Mouse (Mus musculus) liver, embryonic 15.5 days (tissue): Measurements from ENCODE around the gene Vamp3. TPM values are rescaled to one million over a fixed set of nuclear protein-coding genes. Genes with fewer than 3 reads are reported as not detected.

Experiments
- ATAC-seq: fragments of 200-750 bp; cut with Nextera tagmentation; 2 replicates; pipeline ENCODE4 v1.8.0; 2017; ENCODE audit warnings: moderate number of reproducible peaks, mild to moderate bottlenecking, moderate library complexity; ENCODE audit not compliant: insufficient read depth
- H3K27ac ChIP-seq: fragments of 300-500 bp; sonication (generic); replicated peaks from 2 replicates; pipeline ENCODE4 v1.5.1; 2015; ENCODE audit warnings: mild to moderate bottlenecking, inconsistent platforms
- H3K27me3 ChIP-seq: fragments of 300-500 bp; sonication (generic); 2 replicates; pipeline ENCODE4 v1.6.1; 2015; ENCODE audit warnings: mild to moderate bottlenecking, inconsistent platforms
- H3K36me3 ChIP-seq: fragments of 300-500 bp; sonication (generic); replicated peaks from 2 replicates; pipeline ENCODE4 v1.6.1; 2015; ENCODE audit warnings: moderate library complexity, mild to moderate bottlenecking, inconsistent platforms
- H3K4me1 ChIP-seq: fragments of 300-500 bp; sonication (generic); replicated peaks from 2 replicates; pipeline ENCODE4 v1.6.1; 2015; ENCODE audit warnings: inconsistent platforms
- H3K4me2 ChIP-seq: fragments of 300-500 bp; sonication (generic); 2 replicates; pipeline ENCODE4 v1.6.1; 2015; ENCODE audit warnings: moderate library complexity, mild to moderate bottlenecking, inconsistent platforms
- H3K4me3 ChIP-seq: fragments of 300-500 bp; sonication (generic); replicated peaks from 2 replicates; pipeline ENCODE4 v1.5.1; 2015; ENCODE audit warnings: mild to moderate bottlenecking, inconsistent platforms
- H3K9ac ChIP-seq: fragments of 300-500 bp; sonication (generic); 2 replicates; pipeline ENCODE4 v1.6.1; 2015; ENCODE audit warnings: moderate library complexity, mild to moderate bottlenecking, inconsistent platforms
- H3K9me3 ChIP-seq: fragments of 300-500 bp; sonication (generic); replicated peaks from 2 replicates; pipeline ENCODE4 v1.6.1; 2016; ENCODE audit warnings: inconsistent platforms
- WGBS: fragments of 180-500 bp; shearing (Covaris S2); methylation state at CpG from one replicate; pipeline ENCODE4 v1.1.7; 2015; ENCODE audit warnings: mixed read lengths; ENCODE audit not compliant: insufficient replicate concordance; 5-methylcytosine and 5-hydroxymethylcytosine counted together
- polyA plus RNA-seq: library from polyadenylated mRNA; unstranded; fragments of >200 nt; fragmentation: Nextera tagmentation; extraction: Ambion mirVana; gene quantifications from 2 replicates; pipeline ENCODE4 v1.2.1, GENCODE M21; 2015

The Vamp3 gene
- polyA plus RNA-seq, 1 experiment from 2014 or later, result 34.1 TPM

DNA sequence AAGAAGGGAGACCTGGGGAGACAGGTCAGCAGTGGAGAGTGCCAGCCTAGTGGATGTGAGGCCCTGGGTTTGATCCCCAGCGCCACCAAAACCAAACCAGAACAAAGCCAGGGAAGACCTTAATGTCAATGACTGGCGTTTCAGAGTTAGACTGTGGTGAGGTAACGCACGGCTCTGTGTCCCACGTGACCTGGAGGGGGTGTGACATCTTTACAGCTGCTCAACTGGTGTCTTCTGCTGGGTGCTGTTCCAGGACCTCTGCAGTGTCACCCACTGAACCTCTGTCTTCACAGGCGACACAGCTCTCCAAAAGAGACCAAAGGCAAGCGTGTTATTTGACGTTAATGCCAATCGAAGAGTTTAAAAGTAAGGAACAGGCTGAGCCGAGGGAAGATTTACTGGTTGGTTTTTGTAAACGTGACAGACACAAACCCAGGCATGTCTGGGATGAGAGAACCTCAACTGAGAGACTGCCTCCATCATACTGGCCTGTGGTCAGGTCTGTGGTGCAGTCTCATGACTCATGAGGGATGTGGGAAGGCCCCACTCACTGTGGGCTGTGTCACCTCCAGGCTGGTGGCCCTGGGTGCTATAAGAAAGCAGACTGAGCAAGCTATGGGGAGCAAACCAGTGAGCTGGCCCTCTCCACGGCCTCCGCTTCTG is 52.0 kb downstream of the Vamp3 start:
- no peak overlapping the region for H3K9ac ChIP-seq
- no peak overlapping the region for H3K27ac ChIP-seq
- no peak overlapping the region for H3K4me2 ChIP-seq
- WGBS, result 67% methylated on average over 13 of the region's 13 CpGs
- H3K4me3 ChIP-seq, result no peak overlapping the region
- no peaks in the 10 kb centered on the region for H3K9me3 ChIP-seq
- no peaks in the 10 kb centered on the region for H3K4me1 ChIP-seq
- 0 out of 2 replicates have a peak, but pooled peaks cover 5% of the 10 kb centered on the region for H3K36me3 ChIP-seq
- ATAC-seq, result no peak
- H3K27me3 ChIP-seq, result no peaks in the 10 kb centered on the region

DNA sequence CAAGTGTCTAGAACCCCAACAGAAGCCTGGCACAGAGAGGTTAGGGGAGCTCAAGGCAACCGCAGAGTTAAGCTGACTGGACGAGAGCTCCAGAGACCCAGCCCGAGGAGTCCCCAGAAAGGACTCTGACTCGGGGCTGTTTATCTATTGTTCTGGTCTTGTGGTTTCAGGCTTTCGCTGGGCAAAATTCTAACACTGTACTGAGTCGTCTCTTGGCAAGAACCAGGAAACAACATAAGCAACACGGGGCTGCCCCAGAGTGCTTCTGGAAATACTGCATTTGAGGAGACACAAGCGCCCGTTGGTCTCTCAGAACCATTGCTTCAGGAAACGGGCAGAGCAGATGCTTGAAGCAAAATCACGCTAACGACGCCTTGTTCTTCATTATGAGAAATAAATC is 56.4 kb downstream of the Vamp3 start:
- no peaks in the 10 kb centered on the region for H3K27me3 ChIP-seq
- H3K36me3 ChIP-seq, result no peaks in the 10 kb centered on the region
- H3K4me1 ChIP-seq, result no peaks in the 10 kb centered on the region
- H3K4me2 ChIP-seq, result no peak overlapping the region
- H3K9ac ChIP-seq, result no peak overlapping the region
- no peak for ATAC-seq
- H3K9me3 ChIP-seq, result no peaks in the 10 kb centered on the region
- no peak overlapping the region for H3K27ac ChIP-seq
- no peak overlapping the region for H3K4me3 ChIP-seq
- 19% methylated on average over 13 of the region's 13 CpGs for WGBS

DNA sequence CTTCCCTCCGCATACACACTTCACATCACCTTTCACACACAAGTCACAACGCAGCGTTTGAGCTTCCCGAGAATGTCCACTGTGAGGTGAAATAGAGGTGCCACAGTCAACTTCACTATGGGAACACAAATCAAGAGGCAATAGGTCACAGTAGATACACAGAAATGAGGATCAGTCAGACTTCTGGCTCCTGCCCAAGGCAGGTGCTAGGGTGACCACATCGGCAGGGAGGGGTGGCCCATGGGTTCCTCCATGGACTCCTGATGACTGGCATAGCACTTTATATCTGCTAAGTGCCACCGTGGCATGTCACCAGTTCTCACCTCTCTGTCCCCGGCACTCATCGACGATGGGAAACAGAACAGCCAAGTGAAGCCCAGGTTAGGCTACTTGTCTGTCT is 59.1 kb downstream of the Vamp3 start:
- H3K4me3 ChIP-seq, result no peak overlapping the region
- H3K4me2 ChIP-seq, result no peak overlapping the region
- H3K27me3 ChIP-seq, result no peaks in the 10 kb centered on the region
- no peaks in the 10 kb centered on the region for H3K9me3 ChIP-seq
- no peaks in the 10 kb centered on the region for H3K4me1 ChIP-seq
- ATAC-seq, result no peak
- no peaks in the 10 kb centered on the region for H3K36me3 ChIP-seq
- no peak overlapping the region for H3K27ac ChIP-seq
- H3K9ac ChIP-seq, result no peak overlapping the region
- WGBS, result 79% methylated on average over 9 of the region's 9 CpGs

Other genes with a start within 250 kb of the Vamp3 start
- 40.1 and 41.3 TPM in 2 replicates for gene Errfi1, start 204.0 kb downstream of the Vamp3 start, polyA plus RNA-seq
- gene Park7, start 143.5 kb downstream of the Vamp3 start, polyA plus RNA-seq, result 198 and 203 TPM in 2 replicates
- gene Tnfrsf9, start 143.4 kb downstream of the Vamp3 start, polyA plus RNA-seq, result 0.13 and 0.23 TPM in 2 replicates
- not detected in 2 replicates for gene Uts2, start 60.9 kb downstream of the Vamp3 start, polyA plus RNA-seq
- gene Per3, start 13.3 kb downstream of the Vamp3 start, polyA plus RNA-seq, result 2.7 and 2.9 TPM in 2 replicates
- not detected in 2 replicates for gene Gm13090, start 31.6 kb upstream of the Vamp3 start, polyA plus RNA-seq